Mouse (Mus musculus): ENCODE results near the gene Fbxl19.

Gene Fbxl19

DNA sequence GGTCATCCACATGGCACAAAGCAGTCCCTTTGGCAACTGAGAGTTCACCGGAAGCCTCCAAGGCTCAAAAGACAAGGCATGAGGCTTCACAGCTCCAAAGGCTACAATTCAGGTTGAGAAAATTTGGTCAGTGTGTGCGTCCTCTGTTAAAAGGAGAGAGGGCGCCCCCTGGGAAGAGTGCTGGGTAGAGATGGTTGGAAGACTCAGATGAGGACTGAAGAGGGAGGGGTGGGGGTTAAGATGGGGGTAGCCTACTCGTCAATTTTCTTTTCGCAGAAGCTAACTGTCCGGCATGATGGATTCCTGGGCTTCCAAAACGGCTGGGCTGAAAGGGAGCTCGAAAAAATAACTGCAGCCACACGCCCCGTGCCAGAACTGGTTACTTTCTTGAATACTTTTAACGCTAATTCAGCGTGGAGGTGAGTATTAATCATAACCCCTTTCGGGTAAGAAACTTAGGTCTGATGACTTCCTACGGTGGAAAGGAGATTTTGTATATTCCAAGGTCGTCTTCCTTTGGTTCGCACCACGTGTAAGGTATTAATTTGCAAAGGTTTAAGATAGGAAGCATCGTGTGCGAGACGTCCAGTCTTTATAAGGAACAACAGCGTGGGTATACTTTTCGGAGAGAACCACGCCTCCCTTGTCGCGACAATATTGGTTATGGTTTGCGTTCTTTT is at the start of gene Fbxl19:
TSS of gene Fbxl19 (plus strand) at position 178 of the 680 bp plus-strand sequence.
- DNase-seq (ENCODE audit: low read depth) = peak; percentile 81

DNA sequence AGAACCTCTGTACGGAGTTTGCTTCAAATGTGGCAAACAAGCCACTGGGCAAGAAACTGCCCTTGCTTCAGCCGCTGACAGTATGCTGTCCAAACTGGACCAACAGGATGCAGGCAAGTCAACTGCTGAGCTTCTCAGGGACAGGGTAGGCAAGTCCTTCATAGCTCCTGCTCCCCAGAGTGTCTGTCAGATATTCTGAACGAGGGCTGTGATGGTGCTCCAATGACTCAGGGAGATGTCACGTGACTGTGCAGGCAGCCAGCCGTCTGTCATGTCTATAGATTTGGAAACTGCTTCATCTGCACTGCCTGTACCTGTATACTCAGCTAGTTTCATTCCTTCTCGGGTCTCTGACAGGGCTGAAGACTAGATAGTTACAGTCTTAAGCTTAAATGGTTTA is 45.4 kb upstream of the Fbxl19 start:
- no peak for DNase-seq (ENCODE audit: low read depth)

DNA sequence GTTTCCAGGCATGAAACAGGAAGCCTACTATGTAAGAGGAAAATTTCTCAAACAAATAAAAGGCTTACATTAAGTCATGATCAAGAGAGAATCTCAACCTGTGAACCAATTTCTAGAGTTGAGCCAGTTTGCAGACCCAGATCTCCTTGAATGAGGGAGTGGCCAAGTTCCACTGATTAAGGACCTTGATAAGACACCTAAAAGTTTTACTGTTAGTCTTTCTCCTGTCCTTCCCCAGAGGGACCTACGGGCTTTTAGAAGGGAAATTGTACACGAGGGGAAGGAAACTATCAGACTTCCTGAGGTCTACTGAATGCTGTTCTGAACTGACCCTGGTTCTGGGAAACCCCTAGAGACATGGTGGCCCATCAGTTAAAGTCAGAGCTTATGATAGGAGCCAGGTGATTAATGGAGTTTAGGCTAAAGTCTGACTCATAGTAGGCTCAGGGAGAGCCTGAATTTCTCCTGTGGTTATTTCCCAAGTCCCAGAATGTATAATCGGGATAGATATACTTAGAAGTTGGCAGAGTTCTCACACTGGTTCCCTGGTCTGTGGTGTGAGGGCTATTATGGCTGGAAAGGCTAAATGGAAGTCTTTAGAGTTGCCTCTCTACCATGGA is 43.5 kb upstream of the Fbxl19 start:
- DNase-seq (ENCODE audit: low read depth) = no peak

DNA sequence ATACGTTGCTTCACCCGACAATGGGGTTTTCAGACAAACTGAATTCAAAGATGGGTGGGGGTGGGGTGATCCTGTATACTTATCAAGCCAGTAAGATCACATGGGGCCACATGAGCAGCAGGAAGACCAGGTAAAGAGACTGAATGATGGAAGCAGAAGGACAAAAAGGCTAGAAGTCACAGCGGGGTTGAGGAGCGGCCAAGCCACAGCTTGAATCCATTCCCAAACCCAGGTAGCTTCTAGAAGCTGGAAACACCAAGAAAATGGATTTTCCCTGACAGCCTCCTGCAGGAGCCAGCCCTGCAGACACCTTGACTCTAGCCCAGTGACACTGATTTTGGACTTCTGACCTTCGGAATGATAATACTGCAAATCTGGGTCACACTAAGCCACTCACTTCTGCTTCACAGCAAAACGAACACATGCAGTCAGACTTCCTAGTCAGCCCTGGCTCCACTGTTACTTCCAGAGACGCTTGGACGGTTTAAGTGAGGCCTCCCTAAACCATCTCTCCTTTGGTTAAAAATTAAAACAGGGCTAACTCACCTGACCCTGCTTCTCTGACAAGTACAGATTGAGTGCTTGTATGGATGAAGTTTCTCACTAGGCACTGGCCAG is 40.7 kb upstream of the Fbxl19 start:
- no peak for DNase-seq (ENCODE audit: low read depth)

DNA sequence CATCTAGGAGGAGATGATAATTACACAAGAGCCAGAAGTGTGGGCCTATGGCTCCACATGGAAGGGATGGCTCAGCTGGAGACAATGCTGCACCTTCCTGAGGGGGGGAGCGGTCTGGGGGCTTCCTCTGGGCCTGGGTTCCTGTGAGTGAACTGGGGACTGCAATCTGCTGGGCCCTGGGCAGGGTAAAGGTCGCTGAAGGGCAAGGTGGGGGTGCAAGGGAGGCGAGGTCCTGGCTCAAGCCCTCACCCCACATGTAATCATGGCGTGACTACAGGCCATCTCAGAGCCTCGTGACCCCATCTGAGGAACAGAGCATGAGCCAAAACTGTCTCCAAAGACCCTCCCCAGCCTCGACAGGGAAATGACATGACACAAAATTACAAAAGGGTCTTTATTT is 39.7 kb upstream of the Fbxl19 start:
- DNase-seq (ENCODE audit: low read depth) = no peak

DNA sequence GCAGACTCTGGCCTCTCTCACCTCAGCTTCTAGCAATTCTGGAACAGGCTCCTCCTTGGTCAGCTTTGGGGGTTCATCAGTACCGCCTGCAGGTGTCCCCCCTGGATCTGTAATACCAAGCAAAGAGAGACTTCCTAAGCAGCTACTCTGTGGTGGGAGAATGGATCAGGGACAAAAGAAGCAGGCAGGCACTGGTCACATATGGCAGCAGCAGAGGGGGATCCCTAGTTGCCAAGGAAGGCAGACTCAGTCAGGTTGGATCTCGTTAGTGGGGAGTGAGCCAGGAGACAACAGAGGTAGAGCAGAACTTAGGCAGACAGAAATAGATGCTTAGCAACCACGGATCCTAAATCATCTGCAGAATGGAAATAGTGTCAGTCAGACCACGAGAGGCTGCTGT is 38.6 kb upstream of the Fbxl19 start:
- no peak for DNase-seq (ENCODE audit: low read depth)

DNA sequence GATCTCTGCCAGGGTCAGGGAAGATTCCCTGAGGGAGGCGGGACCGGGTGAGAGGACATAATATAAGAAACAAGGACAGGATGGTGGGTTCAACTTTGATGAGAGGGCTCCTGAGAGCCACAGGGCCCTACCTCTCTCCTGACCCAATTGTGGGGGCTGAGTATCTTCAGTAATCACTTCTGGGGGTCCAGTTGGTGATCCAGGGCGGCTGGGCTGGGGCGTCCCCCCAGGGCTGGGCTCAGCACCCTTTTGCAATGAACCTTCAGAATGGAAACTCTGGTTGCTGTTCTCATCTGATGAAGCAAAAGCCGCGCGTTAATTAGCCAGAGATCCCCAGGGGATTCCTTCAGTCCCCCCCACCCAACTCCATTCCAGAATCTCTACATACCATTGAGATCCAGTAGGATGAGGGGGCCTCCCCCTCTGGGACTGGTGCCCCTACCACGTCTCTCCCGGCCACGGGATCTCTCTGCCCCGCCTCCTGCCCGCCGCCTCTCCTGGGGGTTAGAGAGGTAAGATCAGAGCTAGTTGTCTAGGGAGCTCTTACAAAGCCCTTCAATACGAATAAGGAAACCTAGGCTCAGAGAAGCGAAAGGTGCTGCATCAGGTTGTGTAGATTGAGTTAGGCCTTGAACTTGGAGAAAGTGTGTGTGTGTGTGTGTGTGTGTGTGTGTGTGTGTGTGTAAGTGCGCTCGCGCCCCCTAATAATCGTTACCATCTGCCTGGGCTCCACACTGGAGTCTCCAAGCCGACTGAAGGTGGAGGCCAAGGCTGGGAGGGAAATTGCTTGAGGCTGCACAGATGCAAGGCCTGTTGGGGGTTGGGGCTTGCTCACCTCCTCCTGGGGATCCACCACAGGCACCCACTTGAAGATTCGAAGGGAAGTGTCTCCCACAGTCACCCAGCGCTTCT is 37.0 kb upstream of the Fbxl19 start:
- DNase-seq (ENCODE audit: low read depth) = no peak

DNA sequence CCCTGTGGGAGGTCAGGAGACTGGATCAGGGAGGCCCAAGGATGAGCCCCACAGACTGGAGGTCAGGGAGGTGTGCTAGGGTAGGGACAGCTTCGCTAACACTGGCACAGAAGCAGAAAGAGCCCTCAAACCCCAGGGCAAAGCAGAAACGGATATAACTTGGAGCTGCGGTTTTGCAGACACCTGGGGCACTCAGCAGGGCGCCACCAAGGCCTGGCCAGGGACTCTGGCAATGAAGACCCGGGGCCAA is 36.5 kb upstream of the Fbxl19 start:
- DNase-seq (ENCODE audit: low read depth) = no peak

DNA sequence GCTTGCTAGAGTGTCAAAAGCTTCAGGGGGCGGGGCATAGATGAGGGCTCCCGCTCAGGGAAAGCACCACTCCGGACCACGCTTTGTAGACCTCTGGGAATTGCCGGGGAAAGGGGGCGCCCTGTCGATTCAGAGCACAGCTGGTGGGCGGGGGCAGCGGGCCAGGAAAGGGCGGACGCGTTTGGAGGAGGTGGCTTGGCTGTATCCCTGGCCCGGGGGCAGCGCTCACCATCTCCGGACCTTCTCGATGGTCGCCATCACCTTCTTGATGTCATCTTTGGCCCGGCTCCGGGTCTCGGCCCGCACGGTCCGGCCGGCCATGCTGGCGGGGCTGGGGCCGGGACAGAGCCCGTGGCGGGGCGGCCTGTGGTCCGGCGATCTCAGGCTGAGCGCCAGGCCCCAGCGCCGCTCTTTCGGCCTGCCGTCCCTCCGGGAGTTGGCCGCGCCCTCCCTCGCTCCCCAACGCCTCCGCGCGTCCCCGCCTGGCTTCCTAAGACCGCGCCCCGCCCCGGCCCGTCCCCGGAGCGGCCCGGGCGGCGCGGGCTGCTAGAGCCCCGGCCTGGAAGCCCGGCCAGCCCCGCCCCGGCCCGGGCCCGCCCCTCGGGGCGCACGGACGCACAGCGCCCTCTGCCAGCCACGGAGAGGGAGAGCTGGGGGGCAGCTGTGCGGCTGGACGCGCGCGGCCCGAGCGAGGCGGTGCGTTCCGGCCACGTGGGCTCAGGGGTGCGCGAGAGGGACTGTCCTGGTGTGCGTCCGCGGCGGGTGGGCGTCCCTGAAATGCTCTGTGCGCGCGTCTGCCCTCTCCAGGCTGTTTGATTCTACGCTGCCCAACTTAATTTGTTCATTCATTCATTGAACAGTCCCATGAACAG is 35.9 kb upstream of the Fbxl19 start, which contains the start of gene Bcl7c:
TSS of gene Bcl7c (minus strand) at position 727 of the 872 bp plus-strand sequence.
- DNase-seq (ENCODE audit: low read depth) = peak; percentile 97

DNA sequence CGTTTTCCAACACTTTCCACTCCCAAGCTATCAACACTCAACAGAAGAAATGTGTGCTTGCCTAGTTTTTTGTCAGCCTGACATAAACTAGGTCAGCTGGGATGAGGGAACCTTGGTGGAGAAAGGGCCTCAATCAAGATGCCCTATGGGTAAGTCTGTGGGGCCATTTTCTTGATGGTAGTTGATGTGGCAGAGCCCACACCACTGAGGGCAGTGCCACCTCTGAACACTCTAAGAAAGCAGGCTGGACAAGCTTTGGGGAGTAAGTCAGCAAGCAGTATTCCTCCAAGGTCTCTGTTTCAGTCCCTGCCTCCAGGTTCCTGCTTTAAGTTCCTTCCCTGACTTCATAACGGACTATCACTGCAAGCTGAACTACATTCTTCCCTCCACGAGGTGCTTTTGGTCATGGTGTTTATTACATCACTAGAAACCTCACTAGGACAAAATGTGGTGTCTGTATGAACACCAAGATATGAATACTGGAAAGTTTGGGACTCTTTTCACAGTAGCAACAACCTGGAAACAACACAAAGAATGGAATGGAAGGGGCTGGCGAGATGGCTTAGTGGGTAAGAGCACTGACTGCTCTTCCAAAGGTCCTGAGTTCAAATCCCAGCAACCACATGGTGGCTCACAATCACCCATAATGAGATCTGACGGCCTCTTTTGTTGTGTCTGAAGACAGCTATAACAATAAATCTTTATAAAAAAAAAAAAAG is 34.9 kb upstream of the Fbxl19 start:
- no peak for DNase-seq (ENCODE audit: low read depth)

DNA sequence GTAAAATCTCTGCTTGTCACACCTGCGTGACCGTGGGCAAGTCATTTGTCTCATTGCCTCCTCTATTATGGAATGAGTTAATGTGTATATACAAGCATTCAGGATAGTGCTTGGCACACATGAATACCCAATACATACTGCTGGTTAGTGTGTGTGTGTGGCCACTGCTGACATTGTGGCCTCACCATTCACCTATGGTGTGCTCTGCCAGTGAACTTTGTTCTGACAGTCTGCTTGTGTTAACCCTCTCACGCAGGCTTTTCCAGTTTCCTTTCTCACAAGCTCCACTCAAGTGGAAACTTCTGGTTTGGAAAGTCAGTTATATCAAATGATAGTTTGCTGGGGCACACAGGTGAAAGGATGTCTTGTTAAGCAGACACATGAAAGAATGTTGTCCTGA is 33.3 kb upstream of the Fbxl19 start:
- DNase-seq (ENCODE audit: low read depth) = no peak

DNA sequence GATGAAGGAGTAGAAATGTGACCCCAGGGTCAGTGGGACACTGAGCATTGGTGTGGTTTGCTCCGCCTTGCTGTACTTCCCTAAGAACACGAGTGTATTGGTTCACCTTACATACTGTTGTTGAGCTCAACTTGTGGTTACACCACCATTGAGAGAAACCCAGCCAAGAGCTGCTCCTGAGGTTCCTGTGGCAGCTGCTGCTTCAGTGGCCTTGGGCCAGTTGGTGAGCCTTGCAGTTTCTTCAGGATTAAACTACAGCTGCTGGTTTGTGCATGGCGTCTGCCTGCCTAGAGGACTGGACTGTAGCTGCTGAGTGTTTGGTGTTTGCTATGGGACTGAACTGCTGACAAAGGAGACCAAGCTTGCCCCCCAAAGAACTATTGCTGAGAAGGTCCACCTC is 32.9 kb upstream of the Fbxl19 start:
- no peak for DNase-seq (ENCODE audit: low read depth)

DNA sequence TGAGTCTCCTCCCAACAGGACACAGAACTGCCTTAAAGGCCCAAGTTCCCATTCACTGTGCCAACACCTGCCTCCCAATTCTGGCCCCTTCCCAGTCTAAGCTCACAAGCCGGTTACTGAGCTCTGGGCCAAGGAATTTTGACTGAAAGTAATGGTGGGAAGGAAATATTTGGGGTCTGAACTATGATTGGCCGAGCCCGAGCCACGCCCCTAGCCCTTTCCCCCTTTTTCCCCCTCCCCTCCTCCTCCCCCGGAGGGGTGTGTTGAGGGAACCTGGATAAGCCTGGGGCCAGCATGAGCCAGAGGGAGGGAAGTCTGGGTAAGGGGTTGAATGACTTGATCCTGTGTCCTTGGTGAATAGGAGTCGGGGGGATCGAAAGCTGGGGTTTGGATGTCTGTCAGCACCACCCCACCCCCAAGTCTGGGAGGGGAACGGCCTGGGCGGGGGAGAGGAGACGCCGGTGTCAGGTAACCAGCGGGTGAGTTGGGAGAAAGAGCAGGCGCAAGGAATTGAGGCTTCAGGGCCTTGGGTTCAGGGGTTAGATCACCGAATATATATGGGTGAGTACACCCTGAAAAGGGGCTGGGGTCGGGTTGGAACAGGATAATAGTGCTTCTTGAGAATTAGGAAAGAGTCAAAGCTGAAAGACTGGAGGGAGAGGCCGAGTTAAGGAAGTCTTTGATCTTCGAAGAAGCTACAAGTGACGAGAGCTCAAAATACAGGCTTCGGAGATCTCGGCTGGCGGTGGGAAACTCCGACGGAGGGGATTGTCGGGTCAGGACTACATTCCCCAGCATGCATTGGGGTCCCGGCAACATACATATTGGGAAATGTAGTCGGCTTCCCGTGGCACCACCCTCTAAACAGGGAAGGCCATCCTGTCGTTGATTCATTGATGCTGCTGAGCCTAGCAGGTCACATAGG is 31.6 kb upstream of the Fbxl19 start, which contains the start of gene Ctf1:
TSS of gene Ctf1 (plus strand) at position 276 of the 925 bp plus-strand sequence.
- DNase-seq (ENCODE audit: low read depth) = peak; percentile 59

DNA sequence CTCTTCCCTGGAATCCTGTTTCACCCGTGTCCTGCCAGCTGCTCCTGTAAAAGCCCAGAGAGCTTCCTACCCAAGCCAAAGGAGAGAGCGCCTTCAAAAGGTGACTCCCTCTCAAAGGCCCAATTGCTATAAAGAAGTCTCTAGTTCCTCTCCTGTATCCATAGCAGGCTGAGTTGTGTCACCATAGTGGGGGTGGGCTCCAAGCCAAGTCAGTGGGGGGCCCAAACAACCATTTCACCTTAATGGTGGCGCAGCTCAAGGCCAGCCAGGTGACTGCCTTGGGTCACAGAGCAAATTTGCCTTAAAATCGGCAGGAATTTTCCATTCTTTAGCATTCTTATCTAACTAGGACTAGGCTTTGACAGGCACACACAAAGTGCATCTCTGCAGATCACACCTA is 29.5 kb upstream of the Fbxl19 start:
- no peak for DNase-seq (ENCODE audit: low read depth)

DNA sequence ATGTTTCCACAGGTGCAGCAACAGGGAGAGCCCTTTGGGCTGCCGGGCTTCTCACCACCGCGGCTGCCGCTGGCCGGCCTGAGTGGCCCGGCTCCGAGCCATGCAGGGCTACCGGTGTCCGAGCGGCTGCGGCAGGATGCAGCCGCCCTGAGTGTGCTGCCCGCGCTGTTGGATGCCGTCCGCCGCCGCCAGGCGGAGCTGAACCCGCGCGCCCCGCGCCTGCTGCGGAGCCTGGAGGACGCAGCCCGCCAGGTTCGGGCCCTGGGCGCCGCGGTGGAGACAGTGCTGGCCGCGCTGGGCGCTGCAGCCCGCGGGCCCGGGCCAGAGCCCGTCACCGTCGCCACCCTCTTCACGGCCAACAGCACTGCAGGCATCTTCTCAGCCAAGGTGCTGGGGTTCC is 27.4 kb upstream of the Fbxl19 start:
- no peak for DNase-seq (ENCODE audit: low read depth)

DNA sequence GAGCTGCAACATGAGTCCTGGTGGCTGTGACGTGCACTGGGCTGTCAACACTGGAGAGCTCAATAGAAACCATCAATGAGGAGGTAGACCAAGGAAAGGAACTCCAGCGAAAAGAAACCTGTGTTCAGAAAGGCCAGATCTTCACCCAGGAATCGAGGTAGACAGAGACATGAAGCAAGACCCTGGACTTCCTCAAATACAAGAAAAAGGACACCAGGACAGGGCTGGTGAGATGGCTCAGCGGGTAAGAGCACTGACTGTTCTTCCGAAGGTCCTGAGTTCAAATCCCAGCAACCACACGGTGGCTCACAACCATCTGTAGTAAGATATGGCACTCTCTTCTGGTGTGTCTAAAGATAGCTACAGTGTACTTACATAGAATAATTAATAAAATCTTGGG is 26.0 kb upstream of the Fbxl19 start:
- DNase-seq (ENCODE audit: low read depth) = no peak

DNA sequence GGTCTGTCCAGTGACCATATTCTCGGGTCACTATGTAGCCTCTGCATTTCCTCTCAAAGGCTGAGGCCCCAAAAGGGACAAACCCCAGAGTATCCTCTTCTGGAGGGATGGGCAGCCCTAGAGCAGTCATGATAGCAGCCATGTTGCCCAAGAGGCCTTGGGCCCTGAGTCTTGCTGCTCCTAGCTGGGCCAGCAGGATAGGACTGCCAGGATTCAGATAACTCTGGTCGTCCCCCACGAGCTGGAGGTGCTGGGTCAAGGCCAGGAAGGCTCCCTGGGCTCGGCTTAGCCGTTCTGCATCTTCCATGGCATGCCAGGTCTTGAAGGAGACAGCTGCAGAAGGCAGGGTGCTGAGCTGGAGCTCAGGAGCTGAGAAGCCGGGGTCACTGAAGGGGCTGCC is 25.1 kb upstream of the Fbxl19 start:
- DNase-seq (ENCODE audit: low read depth) = no peak

DNA sequence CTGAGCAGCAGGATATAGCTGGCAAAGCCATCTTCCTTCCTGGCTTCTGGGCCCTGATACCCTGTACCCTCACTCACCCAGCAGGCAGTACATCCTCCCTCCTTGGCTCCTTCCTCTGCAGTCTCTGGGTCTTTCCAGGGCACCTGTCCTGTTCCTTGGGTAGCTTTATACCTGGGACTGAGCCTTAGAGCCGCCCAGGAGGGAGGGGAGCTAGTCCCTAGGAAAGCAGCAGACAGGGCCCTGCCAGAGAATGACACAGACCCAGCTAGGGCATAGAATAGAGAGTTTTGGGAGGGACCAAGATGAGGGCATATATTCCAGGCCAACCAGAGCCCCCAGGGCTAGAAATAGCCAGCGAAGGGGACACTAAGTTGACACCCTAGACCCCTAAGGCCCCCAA is 18.9 kb upstream of the Fbxl19 start:
- DNase-seq (ENCODE audit: low read depth) = no peak

DNA sequence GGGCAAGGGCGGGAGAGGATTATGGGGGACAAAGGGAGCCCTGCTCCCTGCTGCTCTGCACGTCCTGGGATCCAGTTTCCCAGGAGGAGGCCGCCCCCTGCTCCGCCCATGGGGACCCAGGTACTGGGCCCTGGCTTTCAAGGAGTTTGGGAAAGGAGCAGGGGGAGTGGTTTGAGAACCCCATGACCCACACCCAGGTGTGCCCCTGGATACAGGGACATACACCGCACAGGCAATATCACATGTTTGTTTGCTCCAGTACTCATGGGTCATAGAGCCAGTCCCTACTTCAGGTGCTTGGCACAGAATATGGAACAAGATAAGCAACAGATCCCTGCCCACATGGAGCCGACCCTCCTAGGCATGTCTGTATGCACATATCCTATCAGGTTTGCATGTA is 18.4 kb upstream of the Fbxl19 start:
- DNase-seq (ENCODE audit: low read depth) = no peak

DNA sequence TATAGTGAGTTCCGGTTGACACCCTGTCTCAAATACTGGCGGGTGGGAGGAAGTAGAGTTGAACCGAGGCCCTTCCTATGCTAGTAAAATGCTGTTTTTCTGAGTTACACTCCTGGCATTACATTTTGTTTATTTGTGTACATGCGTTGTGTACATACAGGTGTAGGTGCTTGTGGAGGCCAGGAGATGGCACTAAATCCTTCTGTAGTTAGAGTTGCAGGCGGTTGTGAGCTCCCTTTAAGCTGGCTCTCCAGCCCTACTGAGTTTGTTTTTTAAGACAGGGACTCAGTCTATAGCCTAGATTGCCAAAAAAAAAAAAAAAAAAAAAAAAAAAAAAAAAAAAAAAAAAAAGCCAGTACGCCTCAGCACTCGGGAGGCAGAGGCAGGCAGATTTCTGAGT is 16.4 kb upstream of the Fbxl19 start:
- DNase-seq (ENCODE audit: low read depth) = no peak

Data from c-Kit-positive CD71-negative TER-119-negative erythroid progenitor cells, embryonic 14.5 days (primary cell).